Mouse (Mus musculus) liver, embryonic 13.5 days (tissue): ENCODE measurements around the gene Dtl. TPM values are rescaled to one million over a fixed set of nuclear protein-coding genes. Genes with fewer than 3 reads are reported as not detected.

Source experiments
- ATAC-seq: fragments of 200-750 bp; cut with Nextera tagmentation; 2 replicates; pipeline ENCODE4 v1.8.0; 2017; ENCODE audit warnings: low read depth, mild to moderate bottlenecking, moderate number of reproducible peaks, moderate library complexity
- DNase-seq: peaks from one replicate; pipeline ENCODE4 v3.0.0; 2022
- H3K27ac ChIP-seq: fragments of 300-500 bp; sonication (generic); 2 replicates; pipeline ENCODE4 v1.5.1; 2015; ENCODE audit warnings: moderate library complexity, mild to moderate bottlenecking, inconsistent platforms
- H3K27me3 ChIP-seq: fragments of 300-500 bp; sonication (generic); 2 replicates; pipeline ENCODE4 v1.6.1; 2015; ENCODE audit warnings: mild to moderate bottlenecking, inconsistent platforms
- H3K36me3 ChIP-seq: fragments of 300-500 bp; sonication (generic); 2 replicates; pipeline ENCODE4 v1.6.1; 2015; ENCODE audit warnings: mild to moderate bottlenecking, inconsistent platforms
- H3K4me1 ChIP-seq: fragments of 300-500 bp; sonication (generic); replicated peaks from 2 replicates; pipeline ENCODE4 v1.6.1; 2015; ENCODE audit warnings: inconsistent platforms
- H3K4me2 ChIP-seq: fragments of 300-500 bp; sonication (generic); 2 replicates; pipeline ENCODE4 v1.6.1; 2015; ENCODE audit warnings: inconsistent platforms, mild to moderate bottlenecking, moderate library complexity
- H3K4me3 ChIP-seq: fragments of 300-500 bp; sonication (generic); replicated peaks from 2 replicates; pipeline ENCODE4 v1.5.1; 2015; ENCODE audit warnings: mild to moderate bottlenecking, inconsistent platforms
- H3K9ac ChIP-seq: fragments of 300-500 bp; sonication (generic); 2 replicates; pipeline ENCODE4 v1.6.1; 2015; ENCODE audit warnings: mild to moderate bottlenecking, inconsistent platforms
- H3K9me3 ChIP-seq: fragments of 300-500 bp; sonication (generic); replicated peaks from 2 replicates; pipeline ENCODE4 v1.6.1; 2016; ENCODE audit warnings: inconsistent platforms
- WGBS: fragments of 180-500 bp; shearing (Covaris S2); methylation state at CpG from one replicate; pipeline ENCODE4 v1.1.7; 2015; ENCODE audit not compliant: insufficient replicate concordance; 5-methylcytosine and 5-hydroxymethylcytosine counted together
- polyA plus RNA-seq: library from polyadenylated mRNA; unstranded; fragments of >200 nt; fragmentation: Nextera tagmentation; extraction: Ambion mirVana; gene quantifications from 2 replicates; pipeline ENCODE4 v1.2.1, GENCODE M21; 2015

Gene Dtl
- polyA plus RNA-seq = 36.6 and 43.0 TPM in 2 replicates

- Histone ChIP-seq H3K4me1 (peaks cover 39% of the 10 kb centered on the region), H3K27ac (peak within 1 kb of the TSS; percentile 84), H3K27me3 (no peaks in the 10 kb centered on the region), H3K9ac (peak within 1 kb of the TSS; percentile 88), H3K4me3 (peak within 1 kb of the TSS; percentile 94), H3K36me3 (peaks cover 34% of the 10 kb centered on the region), H3K4me2 (peak within 1 kb of the TSS; percentile 85), H3K9me3 (no peaks in the 10 kb centered on the region)
- WGBS = under 1% methylated on average over 70 of the region's 70 CpGs
- peak; percentile 99 for DNase-seq
- peak; percentile 96 for ATAC-seq
Observed at GRCm38 (mm10) chr1:191575458-191576247, at the start of gene Dtl, which contains the start of gene Ints7. Gene Dtl, minus strand, starts transcription at chr1:191575544. Gene Ints7, plus strand, starts transcription at chr1:191575636.

GRCm38 (mm10) chr1:191625026-191625425 lies 49.7 kb upstream of the Dtl start:
- Histone ChIP-seq H3K27me3 (no peaks in the 10 kb centered on the region), H3K4me3 (no peak overlapping the region), H3K36me3 (peaks cover 31% of the 10 kb centered on the region), H3K27ac (no peak overlapping the region), H3K4me1 (peaks cover 8% of the 10 kb centered on the region; the same call in 1 of the 2 replicates), H3K9ac (no peak overlapping the region), H3K4me2 (no peak overlapping the region), H3K9me3 (no peaks in the 10 kb centered on the region)
- 57% methylated on average over 6 of the region's 6 CpGs for WGBS
- ATAC-seq (no peak), DNase-seq (no peak)

- DNase-seq (no peak), ATAC-seq (no peak)
- Histone ChIP-seq H3K27me3 (no peaks in the 10 kb centered on the region), H3K9me3 (no peaks in the 10 kb centered on the region), H3K4me1 (peaks cover 8% of the 10 kb centered on the region; the same call in 1 of the 2 replicates), H3K27ac (no peak overlapping the region), H3K9ac (no peak overlapping the region), H3K4me3 (no peak overlapping the region), H3K36me3 (peaks cover 36% of the 10 kb centered on the region), H3K4me2 (no peak overlapping the region)
- 49% methylated on average over 6 of the region's 6 CpGs for WGBS
Observed at GRCm38 (mm10) chr1:191624492-191624891, 49.1 kb upstream of the Dtl start.

GRCm38 (mm10) chr1:191622801-191623200 lies 47.5 kb upstream of the Dtl start:
- Histone ChIP-seq H3K4me2 (no peak overlapping the region), H3K4me1 (peaks cover 5% of the 10 kb centered on the region; the same call in 1 of the 2 replicates), H3K4me3 (no peak overlapping the region), H3K9me3 (no peaks in the 10 kb centered on the region), H3K27ac (no peak overlapping the region), H3K9ac (no peak overlapping the region), H3K27me3 (no peaks in the 10 kb centered on the region), H3K36me3 (peaks cover 53% of the 10 kb centered on the region)
- no peak for ATAC-seq
- WGBS = 87% methylated on average over 8 of the region's 8 CpGs
- DNase-seq = no peak

GRCm38 (mm10) chr1:191621096-191621495 lies 45.8 kb upstream of the Dtl start:
- WGBS = 86% methylated on average over 8 of the region's 8 CpGs

GRCm38 (mm10) chr1:191618067-191618766 lies 42.9 kb upstream of the Dtl start:
- DNase-seq = no peak
- WGBS = 79% methylated on average over 12 of the region's 12 CpGs
- Histone ChIP-seq H3K4me2 (no peak overlapping the region), H3K27ac (no peak overlapping the region), H3K4me1 (no peaks in the 10 kb centered on the region), H3K36me3 (peaks cover 98% of the 10 kb centered on the region), H3K9me3 (no peaks in the 10 kb centered on the region), H3K27me3 (no peaks in the 10 kb centered on the region), H3K4me3 (no peak overlapping the region), H3K9ac (no peak overlapping the region)
- ATAC-seq = no peak

More at GRCm38 (mm10) chr1:191621096-191621495, 45.8 kb upstream of the Dtl start:
- ATAC-seq (no peak), DNase-seq (no peak)
- Histone ChIP-seq H3K27ac (no peak overlapping the region), H3K9me3 (no peaks in the 10 kb centered on the region), H3K9ac (no peak overlapping the region), H3K27me3 (no peaks in the 10 kb centered on the region), H3K36me3 (peaks cover 70% of the 10 kb centered on the region), H3K4me2 (no peak overlapping the region), H3K4me1 (peaks cover 5% of the 10 kb centered on the region; the same call in 1 of the 2 replicates), H3K4me3 (no peak overlapping the region)

- Histone ChIP-seq H3K9ac (no peak overlapping the region), H3K4me2 (no peak overlapping the region), H3K36me3 (peaks cover 99% of the 10 kb centered on the region), H3K4me1 (no peaks in the 10 kb centered on the region), H3K27me3 (no peaks in the 10 kb centered on the region), H3K4me3 (no peak overlapping the region), H3K27ac (no peak overlapping the region), H3K9me3 (no peaks in the 10 kb centered on the region)
- ATAC-seq (no peak), DNase-seq (no peak)
- 76% methylated on average over 3 of the region's 3 CpGs for WGBS
Observed at GRCm38 (mm10) chr1:191617589-191617988, 42.2 kb upstream of the Dtl start.

- Histone ChIP-seq H3K9ac (no peak overlapping the region), H3K4me1 (no peaks in the 10 kb centered on the region), H3K27ac (no peak overlapping the region), H3K4me3 (no peak overlapping the region), H3K27me3 (no peaks in the 10 kb centered on the region), H3K9me3 (no peaks in the 10 kb centered on the region), H3K4me2 (no peak overlapping the region), H3K36me3 (peaks cover 98% of the 10 kb centered on the region)
- no peak for ATAC-seq
- WGBS = 87% methylated on average over 8 of the region's 8 CpGs
- no peak for DNase-seq
Observed at GRCm38 (mm10) chr1:191616245-191616644, 40.9 kb upstream of the Dtl start.

- Histone ChIP-seq H3K4me1 (no peaks in the 10 kb centered on the region), H3K9me3 (no peaks in the 10 kb centered on the region), H3K27ac (no peak overlapping the region), H3K9ac (no peak overlapping the region), H3K27me3 (no peaks in the 10 kb centered on the region), H3K36me3 (peaks cover 96% of the 10 kb centered on the region), H3K4me2 (no peak overlapping the region), H3K4me3 (no peak overlapping the region)
- DNase-seq = no peak
- no peak for ATAC-seq
- 87% methylated on average over 16 of the region's 16 CpGs for WGBS
Observed at GRCm38 (mm10) chr1:191612877-191613276, 37.5 kb upstream of the Dtl start.

GRCm38 (mm10) chr1:191611686-191612085 lies 36.3 kb upstream of the Dtl start:
- no peaks in the 10 kb centered on the region for H3K27me3 ChIP-seq
- no peak overlapping the region for H3K4me2 ChIP-seq
- H3K9ac ChIP-seq = no peak overlapping the region
- WGBS = 87% methylated on average over 9 of the region's 9 CpGs
- H3K4me3 ChIP-seq = no peak overlapping the region
- no peaks in the 10 kb centered on the region for H3K9me3 ChIP-seq
- DNase-seq (no peak), ATAC-seq (no peak)
- peaks cover 96% of the 10 kb centered on the region for H3K36me3 ChIP-seq
- no peaks in the 10 kb centered on the region for H3K4me1 ChIP-seq
- no peak overlapping the region for H3K27ac ChIP-seq

- no peak overlapping the region for H3K9ac ChIP-seq
- DNase-seq (no peak), ATAC-seq (no peak)
- no peak overlapping the region for H3K27ac ChIP-seq
- no peak overlapping the region for H3K4me3 ChIP-seq
- H3K4me2 ChIP-seq = no peak overlapping the region
- H3K9me3 ChIP-seq = no peaks in the 10 kb centered on the region
- no peaks in the 10 kb centered on the region for H3K27me3 ChIP-seq
- WGBS = 92% methylated on average over 7 of the region's 7 CpGs
- peaks cover 95% of the 10 kb centered on the region for H3K36me3 ChIP-seq
- H3K4me1 ChIP-seq = no peaks in the 10 kb centered on the region
Observed at GRCm38 (mm10) chr1:191610357-191610756, 35.0 kb upstream of the Dtl start.
